Mouse (Mus musculus) frontal cortex, adult 2 months (tissue): Measurements from ENCODE around the gene Cnot6. TPM values are rescaled to one million over a fixed set of nuclear protein-coding genes. Genes with fewer than 3 reads are reported as not detected.

ENCODE experiments used
- DNase-seq, 2 experiments: peaks; one replicate each; pipeline ENCODE4 v3.0.0; 2022; ENCODE audit warnings: low spot score in 1 of 2; ENCODE audit errors: extremely low spot score in 1 of 2
- polyA plus RNA-seq: library from polyadenylated mRNA; depleted of rRNA; stranded (reverse); fragments of >200 nt; gene quantifications from 2 replicates; pipeline ENCODE4 v1.2.3, GENCODE M21; 2012

The Cnot6 gene
- polyA plus RNA-seq, 1 experiment = 36.4 TPM

DNA sequence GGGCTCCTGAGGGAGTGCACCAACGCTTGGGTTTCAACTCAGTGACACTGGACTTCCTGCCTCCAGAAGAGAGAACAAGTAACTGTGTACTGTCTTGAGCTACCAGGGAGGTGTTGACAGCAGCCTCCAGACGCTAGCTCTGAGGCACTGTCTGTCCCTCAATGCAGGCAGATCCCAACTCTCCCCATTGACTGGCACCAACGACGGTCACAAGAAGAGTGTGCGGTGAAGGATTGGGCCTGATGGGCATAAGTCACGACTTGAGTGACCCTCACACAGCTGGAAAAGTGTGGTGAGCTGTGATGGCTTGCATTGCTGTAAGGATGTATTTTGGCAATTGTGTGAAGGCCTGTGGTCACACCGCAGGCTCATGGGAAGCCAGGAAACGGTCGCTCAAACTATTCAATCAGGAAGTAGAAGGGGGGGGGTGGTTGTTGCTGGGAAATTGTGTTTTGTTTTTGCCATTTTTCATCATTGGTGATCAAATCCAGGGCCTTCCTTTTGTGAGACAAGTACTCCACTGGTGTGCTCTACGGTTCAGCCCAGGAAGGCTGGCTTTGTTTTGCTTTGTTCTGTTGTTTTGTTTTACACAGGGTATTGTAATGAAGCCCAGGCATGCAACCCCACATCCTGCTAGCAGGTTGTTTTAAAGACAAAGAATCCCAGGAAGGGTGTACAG is 53.6 kb downstream of the Cnot6 start:
- no peak for DNase-seq

DNA sequence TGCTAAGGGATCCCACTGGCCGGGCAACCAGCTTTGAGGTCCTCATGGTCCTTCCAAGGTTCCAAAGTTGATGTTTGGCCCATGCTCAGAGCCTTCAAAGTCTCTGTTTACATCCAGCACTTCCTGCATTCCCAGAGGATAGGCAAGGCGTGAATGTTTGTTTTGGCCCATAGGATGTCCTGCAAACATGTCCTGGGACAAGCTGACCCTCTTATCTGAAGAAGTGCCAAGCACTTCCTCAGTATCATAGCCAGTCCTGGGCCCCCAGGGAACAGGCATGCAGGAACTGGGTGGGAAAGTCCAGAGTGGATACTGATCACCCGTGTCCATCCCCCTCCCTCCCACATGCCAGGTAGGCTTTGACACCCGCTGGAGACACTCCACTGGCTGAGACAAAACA is 54.5 kb downstream of the Cnot6 start:
- DNase-seq = no peak

DNA sequence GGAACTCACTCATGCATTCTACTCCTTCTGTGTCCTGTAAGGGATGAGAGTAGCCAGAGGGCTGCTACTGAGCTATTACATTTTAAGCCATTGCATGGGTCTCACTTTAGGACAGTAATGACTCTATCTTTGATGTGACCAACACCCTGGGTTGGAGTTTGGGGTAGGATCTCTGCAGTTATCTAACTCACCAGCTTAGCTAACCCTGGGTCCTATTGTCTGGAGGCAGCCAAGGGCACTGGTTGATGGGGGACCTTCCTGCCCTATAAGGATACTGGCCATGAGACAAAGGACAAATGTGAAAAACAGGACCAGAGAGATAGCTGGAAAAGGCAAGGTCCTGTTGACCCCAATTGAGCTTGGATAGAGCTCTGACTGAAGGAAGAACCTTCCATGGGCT is 57.0 kb downstream of the Cnot6 start:
- DNase-seq = no peak

DNA sequence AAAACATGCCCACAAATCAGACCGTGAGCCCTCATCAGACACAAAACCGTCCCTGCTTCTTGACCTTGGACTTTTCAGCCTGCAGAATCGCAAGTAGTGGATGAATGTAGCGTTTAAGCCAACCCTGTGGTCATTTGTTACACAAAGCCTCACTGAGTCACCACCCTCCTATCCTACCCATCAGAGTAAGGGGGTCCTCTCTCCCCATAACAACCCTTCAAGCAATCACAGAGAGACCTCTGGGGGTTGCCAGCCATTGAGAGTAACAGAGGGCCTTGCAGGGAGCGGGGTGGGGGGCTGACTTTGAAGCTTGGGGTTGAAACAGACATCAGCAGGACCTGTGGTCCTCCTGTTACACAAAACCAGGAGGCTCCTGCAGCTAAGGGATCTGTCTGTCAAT is 57.9 kb downstream of the Cnot6 start:
- DNase-seq = no peak

DNA sequence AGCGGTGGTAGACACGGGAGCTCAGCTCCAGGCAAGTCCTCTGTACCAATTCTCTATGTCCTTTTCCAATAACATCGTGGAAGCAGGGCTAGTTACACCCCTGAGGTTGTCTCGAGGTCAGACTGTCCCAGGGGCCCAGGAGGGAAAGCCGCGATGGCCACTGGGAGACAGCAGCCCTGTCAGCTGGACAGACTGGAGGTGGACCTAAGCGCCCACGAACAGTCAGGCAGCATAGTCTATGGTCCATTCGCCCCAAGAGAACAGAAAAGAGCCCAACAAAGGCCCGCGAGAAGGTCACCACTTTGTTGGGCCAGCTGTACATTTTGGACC is 59.5 kb downstream of the Cnot6 start:
- DNase-seq = no peak

DNA sequence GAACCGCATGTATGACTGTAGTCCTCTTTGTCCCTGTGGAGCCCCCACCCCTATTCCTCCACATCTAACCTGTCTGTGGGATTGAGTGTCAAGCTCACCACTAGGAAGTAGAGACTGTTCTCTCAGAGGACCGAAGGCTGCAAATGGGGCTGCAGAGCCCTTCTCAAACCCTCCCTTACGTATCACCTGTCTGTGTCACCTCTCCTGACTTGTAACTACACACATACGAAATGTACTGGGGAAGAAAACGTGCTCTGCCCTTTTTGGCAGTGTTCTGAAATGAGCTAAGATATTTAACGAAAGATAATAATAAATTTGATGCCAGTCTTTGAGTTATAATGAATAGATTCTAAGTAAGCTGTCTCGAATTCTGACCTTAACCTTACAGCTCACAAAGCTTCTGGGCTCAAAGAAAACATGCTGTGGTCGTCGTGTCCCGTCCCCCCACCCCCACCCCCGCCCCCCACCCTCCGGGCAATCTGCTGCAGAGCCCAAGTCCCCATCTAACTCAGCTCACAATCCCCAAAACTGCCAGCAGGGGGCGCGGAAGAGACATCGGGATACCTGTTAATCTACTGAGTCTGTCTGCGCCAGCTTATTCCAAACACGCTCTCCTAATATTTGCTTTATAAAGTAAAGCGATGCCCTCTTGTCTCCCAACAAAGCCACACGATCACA is 60.0 kb downstream of the Cnot6 start:
- peak; percentile 66 to 96 for DNase-seq

DNA sequence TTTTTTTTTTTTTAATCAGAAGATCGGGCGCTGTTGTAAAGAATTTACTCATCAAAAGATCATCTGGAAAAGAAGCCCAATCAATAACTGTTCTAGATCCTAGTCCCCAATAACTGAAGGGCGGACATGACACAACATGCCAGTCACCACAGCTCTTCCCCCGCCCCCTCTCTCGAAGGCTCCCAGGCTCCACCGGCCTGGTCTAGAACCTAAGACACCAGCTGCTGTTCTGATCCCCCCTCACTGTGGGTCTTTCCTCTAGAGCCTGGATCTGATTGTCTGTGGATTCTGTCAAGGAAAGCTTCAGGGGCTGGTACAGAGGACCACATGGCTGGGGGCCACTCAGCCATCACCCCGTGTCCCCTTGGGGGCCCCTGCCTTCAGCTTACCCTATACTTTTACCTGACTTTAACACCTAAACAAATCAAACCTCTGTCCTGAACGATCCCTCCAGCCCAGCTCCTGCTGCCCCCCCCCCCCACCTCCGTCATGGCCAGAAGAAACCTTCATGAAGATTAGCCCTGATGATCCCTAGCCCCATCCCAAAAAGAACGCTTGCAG is 60.7 kb downstream of the Cnot6 start:
- DNase-seq = no peak

DNA sequence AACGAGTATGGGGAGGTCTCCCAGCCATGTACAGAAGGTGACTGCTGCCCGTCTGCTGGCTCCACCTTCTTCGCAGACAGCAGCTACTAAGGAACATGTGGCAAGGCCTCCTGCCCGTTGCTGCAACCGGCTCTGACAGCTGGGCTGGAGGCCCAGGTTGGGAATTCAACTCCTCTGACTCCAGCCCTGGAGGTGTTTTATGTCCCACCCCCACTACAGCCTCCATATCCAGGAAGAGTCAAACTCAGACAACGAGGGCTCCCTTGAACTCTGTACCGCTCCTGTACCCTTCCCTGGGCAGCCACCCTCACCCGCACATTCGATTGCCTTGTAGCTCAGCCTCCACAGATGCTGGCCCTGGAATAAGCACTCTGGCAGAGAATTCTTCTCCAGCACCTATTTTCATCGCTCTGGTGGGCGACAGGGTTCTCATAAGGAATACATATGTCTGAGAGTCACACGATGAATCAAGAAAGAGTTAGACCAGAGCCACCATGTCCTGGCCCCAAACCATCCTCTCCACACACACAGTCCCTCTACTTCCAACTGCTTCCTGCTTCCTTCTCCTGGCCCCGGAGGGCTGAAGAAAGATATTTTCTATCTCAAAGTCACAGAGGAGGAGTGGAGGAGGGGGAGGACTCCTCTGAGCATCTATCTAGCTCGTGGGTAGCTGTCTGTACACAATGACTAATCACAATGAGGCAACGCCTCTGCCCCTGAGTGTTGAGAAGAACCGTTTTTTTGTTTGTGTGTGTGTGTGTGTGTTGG is 61.3 kb downstream of the Cnot6 start:
- peak; percentile 43 to 69 for DNase-seq

DNA sequence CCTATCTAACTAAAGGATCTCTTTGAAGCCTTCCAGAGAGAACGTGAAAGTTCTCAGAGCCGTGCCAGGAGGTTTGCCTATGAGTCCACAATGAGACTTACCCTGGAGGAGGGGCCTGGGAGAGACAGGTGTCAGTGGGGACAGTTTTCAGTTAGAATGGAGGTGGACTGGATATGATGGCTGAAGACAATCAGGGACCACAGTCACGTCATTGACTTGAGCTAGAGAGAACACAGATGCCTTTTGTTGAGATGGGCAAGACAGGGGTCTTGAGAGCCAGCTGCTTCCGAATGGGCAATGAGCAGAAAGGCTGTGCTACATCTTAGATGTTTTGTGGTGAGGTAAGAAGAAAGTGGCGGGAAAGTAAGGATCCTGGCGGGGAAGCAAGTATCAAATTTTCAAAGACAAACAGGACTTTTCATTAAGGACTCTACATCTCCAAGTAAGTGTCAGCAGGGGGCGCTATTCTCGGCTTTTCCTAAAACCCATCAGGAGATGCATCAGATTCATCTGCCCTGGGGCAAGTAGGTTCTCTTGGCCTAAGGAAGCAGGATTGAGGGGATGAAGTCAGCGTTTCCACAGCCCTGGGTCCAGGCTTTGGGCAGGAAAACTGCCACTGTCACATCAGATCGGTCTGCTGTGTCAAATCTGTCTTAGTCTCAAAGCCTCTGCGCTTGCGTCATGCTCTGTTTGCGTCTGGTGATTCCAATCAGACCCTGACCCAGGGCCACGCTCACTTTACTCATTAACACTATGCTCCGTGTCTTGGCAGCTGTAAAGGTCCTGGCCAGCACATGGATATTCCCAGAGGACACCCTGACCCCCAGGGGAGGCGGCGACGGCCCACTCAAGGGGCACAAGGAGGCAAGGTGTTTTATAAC is 62.2 kb downstream of the Cnot6 start:
- peak in 1 of 2 experiments; percentile 28 for DNase-seq

DNA sequence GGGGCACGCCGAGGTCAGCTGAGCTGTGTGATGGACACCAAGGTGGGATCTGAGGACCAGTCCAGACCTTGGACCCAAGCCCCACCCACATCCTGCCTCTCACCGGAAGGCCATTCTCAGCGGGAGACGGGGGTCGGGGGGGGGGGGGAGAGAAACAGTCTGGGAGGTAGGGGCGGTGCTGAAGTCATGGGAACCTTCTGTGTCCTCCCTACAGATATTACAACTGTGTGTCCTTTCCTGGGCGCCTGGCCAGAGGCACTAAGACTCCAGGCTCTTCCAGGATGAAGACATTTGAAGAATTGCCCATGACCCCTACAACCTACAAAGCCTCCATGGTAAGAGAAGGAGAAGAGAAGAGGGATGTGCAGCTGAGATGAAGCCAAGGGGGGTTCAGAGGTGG is 66.8 kb downstream of the Cnot6 start:
- no peak for DNase-seq

DNA sequence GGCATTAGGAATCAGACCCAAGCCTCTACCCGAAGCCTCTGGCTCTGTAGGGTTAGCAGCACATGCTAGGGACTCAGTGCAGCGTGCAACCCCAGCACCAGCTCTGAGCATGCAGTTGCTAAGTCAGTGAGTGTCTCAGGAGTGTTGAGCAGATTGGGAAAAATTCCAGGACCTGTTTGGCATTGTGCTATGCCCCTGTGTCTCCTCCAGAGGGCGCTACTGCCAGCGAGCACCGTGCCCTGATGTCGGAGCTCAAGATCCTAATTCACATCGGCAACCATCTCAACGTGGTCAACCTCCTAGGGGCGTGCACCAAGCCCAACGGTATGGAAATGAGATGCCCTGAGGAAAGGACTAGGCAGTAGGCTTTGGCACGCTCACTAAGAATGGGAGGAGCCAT is 76.1 kb downstream of the Cnot6 start:
- no peak for DNase-seq

DNA sequence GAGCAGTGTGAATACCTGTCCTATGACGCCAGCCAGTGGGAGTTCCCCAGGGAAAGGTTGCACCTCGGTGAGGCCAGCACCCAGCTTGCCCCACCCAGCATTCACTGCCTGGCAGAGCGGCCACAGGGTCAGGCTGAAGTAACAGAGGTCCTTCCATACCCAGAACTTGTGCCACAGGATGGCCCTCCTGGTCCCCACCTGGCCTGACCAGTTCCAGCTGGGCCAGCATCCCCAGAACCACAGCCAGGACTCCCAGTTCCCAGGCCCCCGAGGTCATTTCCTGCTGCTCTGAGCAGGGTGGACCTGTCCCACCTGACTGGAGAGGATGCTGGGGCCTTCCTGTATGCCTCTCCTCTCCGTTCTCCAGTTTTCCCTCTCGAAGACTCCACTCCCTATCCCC is 76.9 kb downstream of the Cnot6 start:
- DNase-seq = no peak

DNA sequence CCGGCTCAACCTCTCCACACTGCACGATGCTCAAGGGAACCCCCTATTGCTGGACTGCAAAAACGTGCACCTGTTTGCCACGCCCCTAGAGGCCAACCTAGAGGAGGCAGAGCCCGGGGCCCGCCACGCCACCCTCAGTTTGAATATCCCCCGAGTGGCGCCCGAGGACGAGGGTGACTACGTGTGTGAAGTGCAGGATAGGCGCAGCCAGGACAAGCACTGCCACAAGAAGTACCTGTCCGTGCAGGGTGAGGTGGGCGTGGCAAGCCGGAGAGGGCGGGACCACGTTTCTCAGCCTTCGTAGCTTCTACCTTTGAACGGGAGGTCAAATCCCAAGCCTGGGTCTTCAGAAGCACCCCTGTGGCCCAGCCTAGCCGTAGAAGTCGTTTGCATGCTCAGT is 78.4 kb downstream of the Cnot6 start:
- no peak for DNase-seq

DNA sequence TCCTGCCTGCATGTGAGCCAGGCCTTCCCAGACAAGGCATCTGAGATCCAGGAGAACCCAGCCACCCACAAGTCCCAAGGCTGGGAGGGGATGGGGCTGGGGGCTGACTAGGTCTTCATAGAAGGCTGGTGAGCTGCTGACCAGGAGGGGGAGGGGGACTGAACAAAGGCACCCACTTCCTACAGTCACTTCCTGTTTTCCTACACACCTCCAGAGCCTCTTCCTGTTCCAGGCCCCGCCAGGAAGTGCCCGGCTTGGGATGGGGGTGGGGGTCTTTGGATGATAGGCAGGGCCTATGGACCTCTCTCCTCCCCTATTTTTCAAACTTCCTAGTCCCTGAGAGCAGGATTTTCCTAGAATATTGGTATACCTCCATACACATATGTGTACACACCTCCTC is 80.3 kb downstream of the Cnot6 start:
- DNase-seq = no peak

DNA sequence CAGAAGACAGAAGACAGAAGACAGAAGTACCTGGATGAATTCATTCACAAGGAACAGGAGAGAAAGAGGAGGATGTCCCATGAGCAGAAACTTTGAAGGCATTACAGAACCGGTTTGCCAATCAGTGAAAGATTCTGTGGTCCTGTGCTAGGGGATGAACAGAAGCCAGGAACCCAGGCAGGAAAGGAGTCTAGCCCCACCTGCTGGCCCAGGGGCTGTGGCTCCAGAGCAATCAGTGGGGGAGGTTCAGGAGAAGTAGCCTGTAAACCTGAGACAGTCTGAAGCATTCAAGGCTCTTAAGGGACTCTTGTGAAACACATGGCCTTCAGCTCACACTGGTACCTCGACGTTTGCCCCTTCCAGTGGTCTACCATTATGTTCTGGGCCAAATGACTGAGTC is 81.4 kb downstream of the Cnot6 start:
- no peak for DNase-seq

DNA sequence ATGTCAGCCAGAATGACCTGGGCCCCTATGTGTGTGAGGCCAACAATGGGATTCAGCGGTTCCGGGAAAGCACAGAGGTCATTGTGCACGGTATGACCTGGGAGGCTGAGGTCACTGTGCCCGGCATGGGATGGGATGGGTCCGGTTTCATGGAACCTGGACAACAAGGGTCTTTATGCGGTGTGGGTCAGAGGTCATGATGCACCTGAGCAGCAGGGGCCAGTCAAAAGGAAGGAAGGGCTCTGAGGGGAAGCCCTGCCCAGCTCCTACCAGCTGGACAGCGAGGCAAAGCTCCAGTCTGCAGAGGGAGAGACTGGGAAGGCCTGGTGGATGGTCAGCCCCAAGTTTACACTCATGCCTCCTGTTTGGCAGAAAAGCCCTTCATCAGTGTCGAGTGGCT is 85.8 kb downstream of the Cnot6 start:
- no peak for DNase-seq

DNA sequence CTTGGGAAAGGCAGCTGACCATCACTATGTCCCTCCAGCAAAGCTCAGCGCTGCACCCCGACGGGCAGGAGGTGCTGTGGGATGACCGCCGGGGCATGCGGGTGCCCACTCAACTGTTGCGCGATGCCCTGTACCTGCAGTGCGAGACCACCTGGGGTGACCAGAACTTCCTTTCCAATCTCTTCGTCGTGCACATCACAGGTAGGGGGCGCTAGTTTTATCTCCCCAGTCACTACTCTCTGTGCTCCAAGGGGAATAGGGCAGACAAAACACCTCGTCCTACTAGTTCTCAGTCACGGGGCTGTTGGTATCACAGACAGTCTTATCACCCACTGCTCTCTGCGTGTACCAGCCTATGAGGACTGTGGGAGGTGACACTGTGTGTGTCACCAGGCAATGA is 86.7 kb downstream of the Cnot6 start:
- DNase-seq = no peak

DNA sequence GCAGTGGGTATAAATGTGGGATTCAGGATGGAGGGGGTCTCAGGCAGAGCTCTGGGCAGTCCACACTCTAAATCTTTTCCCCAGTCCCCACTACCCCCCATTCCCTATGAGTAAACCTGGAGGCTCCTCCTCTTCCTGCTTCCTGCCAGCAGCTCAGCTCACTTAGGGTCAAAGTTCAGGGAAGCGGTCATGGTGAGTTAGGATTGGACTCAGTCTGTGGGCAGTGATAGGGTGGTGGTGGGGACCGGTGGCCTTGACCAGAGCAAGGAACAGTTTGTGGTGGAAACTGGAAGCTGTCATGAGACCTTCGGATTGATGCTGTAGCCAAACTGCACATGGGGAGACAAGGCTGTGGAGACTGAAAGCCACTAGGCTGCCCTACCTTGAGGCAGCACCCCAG is 88.4 kb downstream of the Cnot6 start:
- DNase-seq = no peak

DNA sequence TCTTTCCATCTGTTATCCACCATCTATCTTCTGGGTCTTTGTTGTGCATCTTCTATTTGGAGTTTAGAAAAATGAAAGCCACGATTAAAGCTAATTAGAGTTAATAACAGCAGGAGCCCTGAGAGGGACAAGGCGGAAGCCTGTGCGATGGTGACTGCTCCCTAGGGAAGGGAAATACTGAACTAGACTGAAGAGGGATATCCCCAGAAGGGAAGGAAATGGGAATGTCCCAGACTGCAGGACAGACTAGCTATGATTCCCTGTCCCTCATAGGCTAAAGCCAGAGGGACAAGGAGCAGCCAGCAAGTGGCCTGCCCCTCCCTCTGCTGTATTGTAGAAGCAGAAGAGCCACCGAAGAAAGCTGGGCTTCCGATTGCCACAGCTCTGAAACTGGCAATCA is 90.6 kb downstream of the Cnot6 start:
- DNase-seq = no peak
